Mouse (Mus musculus) skeletal muscle tissue, adult 2 months (tissue): ENCODE results near the gene Acer2.
"Not testable (repeated sequence)": the region's sequence is repeated elsewhere in the genome, so short reads cannot be mapped to it uniquely, and the experiment has no call there.

ENCODE experiments used
- DNase-seq: peaks from one replicate; pipeline ENCODE4 v3.0.0-alpha.2; 2012; ENCODE audit warnings: low read depth, low spot score

The Acer2 gene

GRCm38 (mm10) chr4:86874146-86874847, at the start of gene Acer2:
Gene Acer2, plus strand, starts transcription at chr4:86874396.
- peak; percentile 78 for DNase-seq

- DNase-seq: no peak
These were observed 49.1 kb upstream of the Acer2 start for GRCm38 (mm10) chr4:86825143-86825542.

GRCm38 (mm10) chr4:86831896-86832295, 42.3 kb upstream of the Acer2 start:
- no peak for DNase-seq

GRCm38 (mm10) chr4:86841141-86841540, 33.1 kb upstream of the Acer2 start:
- DNase-seq: not testable (repeated sequence)

DNA sequence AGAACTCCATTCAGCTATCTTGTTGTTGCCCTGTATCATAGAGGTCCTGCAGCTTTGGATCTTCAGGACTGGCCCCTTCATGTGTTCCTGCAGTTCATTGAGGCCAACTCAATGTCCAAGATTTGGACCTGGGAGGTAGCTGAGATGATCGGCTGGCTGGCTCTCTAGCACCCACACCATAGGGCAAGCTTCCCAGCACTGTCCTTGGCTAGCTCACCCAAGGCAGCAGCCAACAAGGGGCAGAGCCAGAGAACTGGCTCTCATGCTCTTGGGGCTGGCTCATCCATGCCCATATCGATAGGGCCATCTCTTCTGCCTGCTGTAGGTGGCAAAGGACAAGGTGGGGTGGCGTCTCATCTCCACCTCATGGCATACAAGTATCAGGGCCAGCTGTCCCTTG, 28.8 kb upstream of the Acer2 start:
- no peak for DNase-seq

GRCm38 (mm10) chr4:86847246-86847645, 26.9 kb upstream of the Acer2 start:
- DNase-seq: no peak

DNA sequence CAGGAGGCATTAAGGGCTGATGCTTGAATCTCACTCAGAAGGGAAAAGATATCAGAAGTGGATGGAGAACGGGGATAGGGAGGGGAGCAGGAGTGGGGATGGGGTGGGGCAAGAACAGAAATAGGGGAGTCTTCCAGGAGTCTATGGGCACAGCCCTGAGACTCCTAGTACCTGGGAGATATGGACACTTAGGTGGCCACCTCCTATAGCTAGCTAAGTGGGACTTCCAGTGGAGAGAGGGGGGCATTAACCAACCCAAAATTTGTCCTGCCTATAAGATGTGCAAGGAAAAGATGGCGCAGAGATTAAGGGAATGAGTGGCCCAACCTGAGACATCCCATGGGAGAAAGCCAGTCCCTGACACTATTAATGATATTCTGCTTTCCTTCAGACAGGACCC, 22.9 kb upstream of the Acer2 start:
- DNase-seq: no peak

GRCm38 (mm10) chr4:86852018-86852417, 22.2 kb upstream of the Acer2 start:
- no peak for DNase-seq

- no peak for DNase-seq
These were observed 21.2 kb upstream of the Acer2 start for GRCm38 (mm10) chr4:86852813-86853590.

- DNase-seq: no peak
These were observed 17.7 kb upstream of the Acer2 start for GRCm38 (mm10) chr4:86856304-86857112.

DNA sequence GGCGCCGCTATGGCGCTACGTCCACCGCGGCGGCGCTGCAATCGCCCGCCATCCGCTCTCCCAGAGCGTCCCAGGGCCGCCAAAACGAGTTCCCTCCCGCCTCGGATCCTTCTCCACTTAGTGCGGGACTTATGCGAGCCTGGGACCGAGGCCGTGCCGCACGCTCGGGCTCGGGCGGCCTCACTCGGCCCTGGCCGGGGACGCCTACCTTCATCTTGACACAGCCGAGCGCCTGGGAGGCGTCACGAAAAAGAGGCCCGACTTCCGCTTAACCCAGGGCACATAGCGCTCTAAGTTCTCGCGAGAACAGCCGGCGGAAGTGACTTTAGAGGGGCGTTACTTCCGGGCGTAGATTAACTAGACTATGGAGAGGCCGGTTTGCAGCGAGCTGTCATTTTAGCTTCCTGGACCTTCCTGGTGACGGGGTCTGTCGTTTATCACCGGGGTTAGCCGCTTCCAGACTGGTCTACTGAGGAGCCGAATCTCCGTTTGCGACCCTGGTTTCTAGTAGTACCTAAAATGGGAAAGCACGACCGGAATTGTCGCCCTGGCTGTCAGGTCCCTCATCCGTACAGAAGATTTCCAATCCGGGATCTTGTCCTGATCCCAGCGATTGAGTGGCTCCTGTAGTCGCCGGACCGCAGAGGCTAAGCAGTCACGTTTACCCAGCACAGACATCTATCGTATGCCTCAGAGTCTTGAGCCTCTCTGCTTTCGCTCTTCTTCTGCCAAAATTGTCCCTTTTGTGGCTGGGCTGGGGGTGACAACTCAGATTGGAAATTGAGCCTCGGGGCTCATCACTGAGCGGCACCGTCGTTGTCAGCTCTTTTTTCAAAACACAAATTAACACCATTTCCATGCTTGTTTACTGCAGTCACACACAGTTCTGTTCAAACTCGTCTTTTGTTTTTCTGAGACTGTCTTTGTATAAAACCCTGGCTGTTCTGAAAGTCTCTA, 16.8 kb upstream of the Acer2 start, which contains the start of gene Rps6:
TSS of gene Rps6 (minus strand) at position 300 of the 957 bp plus-strand sequence.
- peak; percentile 98 for DNase-seq

GRCm38 (mm10) chr4:86858070-86858440, 16.1 kb upstream of the Acer2 start:
- no peak for DNase-seq

- no peak for DNase-seq
These were observed 10.1 kb upstream of the Acer2 start for GRCm38 (mm10) chr4:86864087-86864486.

DNA sequence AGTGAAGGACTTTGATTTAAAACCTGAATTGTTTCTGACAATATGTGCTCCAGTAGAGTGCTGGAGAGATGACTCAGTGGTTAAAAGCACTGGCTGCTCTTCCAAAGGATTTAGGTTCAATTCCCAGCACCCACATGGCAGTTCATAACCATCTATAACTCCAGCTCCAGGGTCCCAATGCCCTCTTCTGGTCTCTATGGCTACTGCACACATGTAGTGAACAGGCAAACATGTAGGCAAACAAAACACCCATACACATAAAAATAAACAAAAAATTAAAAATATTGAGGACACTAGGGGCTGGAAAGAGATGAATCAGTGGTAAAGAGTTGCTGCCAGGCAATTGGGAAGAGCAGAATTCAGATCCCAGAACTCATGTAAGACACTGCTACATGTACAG, 2.2 kb upstream of the Acer2 start:
- DNase-seq: no peak

DNA sequence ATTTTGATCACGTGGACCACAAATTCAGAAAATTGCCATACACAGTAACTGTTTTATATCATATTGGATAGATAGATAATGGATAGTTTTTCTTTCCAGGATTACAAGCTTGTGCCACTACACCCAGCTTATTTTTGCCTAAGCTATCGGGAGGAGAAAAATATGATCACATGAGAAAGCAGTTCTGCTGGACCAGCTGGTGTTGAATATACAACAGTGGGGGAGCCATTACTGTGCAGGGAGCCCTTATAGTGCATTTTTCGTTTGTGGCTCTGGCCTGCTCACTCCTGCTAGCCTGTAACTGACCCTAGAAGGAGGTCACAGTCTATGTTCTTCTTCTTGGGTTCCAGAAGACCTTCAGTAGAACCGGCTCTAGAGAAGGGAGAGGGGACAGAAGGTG, 1.1 kb upstream of the Acer2 start:
- no peak for DNase-seq

DNA sequence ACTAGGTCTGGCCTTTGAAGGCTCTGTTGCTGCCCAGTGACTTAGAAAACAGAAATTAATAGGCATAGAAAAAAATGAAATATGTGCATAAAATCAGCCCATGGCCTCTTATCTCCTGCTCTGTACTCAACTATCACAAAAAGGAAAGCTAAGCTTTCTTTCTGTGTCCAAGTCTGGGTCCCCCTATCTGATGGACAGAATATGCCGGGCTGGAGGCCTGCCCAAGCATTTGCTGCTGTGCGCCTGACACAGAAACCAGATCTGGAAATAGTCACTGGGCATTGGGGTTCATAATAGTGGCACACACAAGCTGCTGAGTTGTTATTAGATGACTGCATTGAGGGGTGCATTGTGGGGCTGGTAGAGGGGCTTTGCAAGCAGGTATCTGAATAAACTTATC, 5.3 kb downstream of the Acer2 start:
- DNase-seq: no peak

- no peak for DNase-seq
These were observed 7.0 kb downstream of the Acer2 start for GRCm38 (mm10) chr4:86881178-86881577.

DNA sequence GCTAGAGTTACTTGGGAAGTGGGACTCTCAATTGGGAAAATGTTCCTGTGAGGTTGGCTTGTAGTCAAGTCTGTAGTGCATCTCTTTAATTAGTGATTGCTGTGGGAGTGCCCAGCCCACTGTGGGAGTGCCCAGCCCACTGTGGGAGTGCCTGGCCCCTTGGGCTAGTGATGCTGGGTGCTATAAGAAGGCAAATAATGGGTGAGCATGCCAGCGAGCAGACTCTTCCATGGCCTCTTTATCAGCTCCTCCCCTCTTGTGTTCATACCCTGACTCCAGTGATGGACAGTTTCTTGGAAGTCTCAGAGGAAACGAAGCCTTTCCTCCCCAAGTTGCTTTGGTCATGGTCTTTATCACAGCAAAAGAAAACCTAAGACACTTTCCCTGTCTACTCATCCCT, 8.2 kb downstream of the Acer2 start:
- no peak for DNase-seq

DNA sequence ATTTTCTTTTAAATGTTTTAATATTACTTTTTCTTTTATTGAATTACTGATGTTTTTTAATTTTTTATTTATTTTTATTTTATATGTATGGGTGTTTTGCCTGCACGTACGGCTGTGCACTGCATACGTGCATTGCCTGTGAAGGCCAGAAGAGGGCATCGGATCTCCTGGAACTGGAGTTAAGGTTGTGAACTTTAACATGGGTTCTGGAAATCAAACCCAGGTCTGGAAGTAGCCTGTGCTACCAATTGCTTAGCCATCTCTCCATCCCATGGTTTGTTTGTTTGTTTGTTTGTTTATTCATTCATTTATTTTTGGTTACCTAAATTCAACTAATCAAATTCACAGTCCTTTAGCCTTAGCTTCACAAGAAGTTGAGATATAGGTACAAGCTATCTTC, 10.7 kb downstream of the Acer2 start:
- no peak for DNase-seq

- no peak for DNase-seq
These were observed 11.6 kb downstream of the Acer2 start for GRCm38 (mm10) chr4:86885790-86886159.
